Mouse (Mus musculus): ENCODE measurements around the gene Cycs. TPM values are rescaled to one million over a fixed set of nuclear protein-coding genes. Genes with fewer than 3 reads are reported as not detected.

The Cycs gene
- polyA plus RNA-seq, 1 experiment from 2014 or later: 67.5 TPM

DNA sequence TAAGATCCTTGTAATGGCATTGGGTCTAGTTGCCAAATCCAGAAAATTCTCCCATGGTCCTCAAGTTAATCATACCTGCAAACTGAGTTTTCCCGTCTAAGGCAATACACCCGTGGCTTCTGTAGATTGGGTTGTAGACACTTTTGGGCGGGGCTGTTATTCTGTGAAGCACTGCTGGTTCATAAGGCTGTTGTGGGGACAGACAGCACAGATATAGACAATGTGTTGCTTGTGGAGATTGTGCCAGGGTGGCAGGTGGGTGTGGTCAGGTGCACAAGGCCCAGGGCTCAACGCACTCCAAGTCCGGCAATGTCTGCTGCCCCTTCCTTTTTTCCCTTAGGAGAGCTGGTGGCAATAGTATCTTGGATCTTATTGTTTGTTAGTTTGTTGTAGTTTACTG is 48.0 kb downstream of the Cycs start:
- H3K4me3 ChIP-seq: no peak overlapping the region
- H3K27me3 ChIP-seq: no peaks in the 10 kb centered on the region
- no peaks in the 10 kb centered on the region for H3K9me3 ChIP-seq
- H3K4me1 ChIP-seq: no peaks in the 10 kb centered on the region
- ATAC-seq (ENCODE audit: low FRiP score, low read depth): no peak
- no peak overlapping the region for H3K4me2 ChIP-seq (replicated peaks)
- H3K36me3 ChIP-seq: no peaks in the 10 kb centered on the region
- H3K27ac ChIP-seq (replicated peaks): no peak overlapping the region
- WGBS: 94% methylated on average over 5 of the region's 5 CpGs
- no peak overlapping the region for H3K9ac ChIP-seq (replicated peaks)

Small RNA genes within 50 kb of the gene (microRNA-seq; reads per million reads assigned to microRNA genes)
- gene Mir6371: not detected

Other genes starting within 250 kb of the Cycs start
- gene Osbpl3, start 110.3 kb downstream of the Cycs start, polyA plus RNA-seq (2016; fragmentation: Nextera tagmentation; extraction: Ambion mirVana): 9.5 and 10.5 TPM in 2 replicates
- gene 4921507P07Rik, start 30.1 kb upstream of the Cycs start, polyA plus RNA-seq (2016; fragmentation: Nextera tagmentation; extraction: Ambion mirVana): 1.4 and 1.6 TPM in 2 replicates
- gene Npvf, start 87.9 kb upstream of the Cycs start, polyA plus RNA-seq (2016; fragmentation: Nextera tagmentation; extraction: Ambion mirVana): not detected in 2 replicates